Mouse (Mus musculus) urinary bladder, adult 18-20 months (tissue): Measurements from ENCODE around the gene Cftr.

ENCODE experiments used
- DNase-seq, 2 experiments: peaks; one replicate each; pipeline ENCODE4 v3.0.0; 2022; ENCODE audit warnings: low spot score in 2 of 2, mixed read lengths in 2 of 2

Gene Cftr

DNA sequence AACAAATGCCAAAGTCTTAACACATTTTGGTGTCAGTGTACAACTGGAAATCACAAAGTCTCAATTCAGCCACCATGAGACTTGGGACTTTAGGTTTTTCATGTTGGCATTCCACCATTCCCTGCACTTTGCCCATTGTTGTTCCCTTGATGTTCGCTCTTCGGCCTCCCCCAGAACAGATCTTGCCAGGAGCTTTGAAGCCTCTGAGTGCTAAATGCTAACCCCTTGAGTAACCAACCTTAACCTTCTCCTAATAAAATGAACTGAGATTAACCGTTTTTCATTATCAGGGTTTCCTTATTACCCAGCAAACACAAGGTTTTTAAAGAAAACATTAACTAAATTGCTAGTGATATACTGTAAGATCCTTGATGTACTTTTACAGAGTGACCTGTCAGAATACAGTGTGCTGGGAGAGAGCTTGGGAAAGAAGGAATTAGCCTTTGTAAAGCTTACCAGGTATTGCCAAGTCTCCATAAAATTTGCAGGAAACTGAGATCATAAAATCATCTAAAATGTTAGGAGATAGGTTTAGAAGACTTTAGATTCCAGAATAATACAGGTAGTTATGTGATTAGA lies 144.0 kb downstream of the Cftr start:
- no peak for DNase-seq

- no peak for DNase-seq
Observed at GRCm38 (mm10) chr6:18322950-18323349, 152.5 kb downstream of the Cftr start.

- DNase-seq, result no peak
Observed at GRCm38 (mm10) chr6:18335393-18335792, 164.9 kb downstream of the Cftr start.

GRCm38 (mm10) chr6:18338307-18338706 lies 167.8 kb downstream of the Cftr start:
- DNase-seq, result no peak

GRCm38 (mm10) chr6:18344272-18344671 lies 173.8 kb downstream of the Cftr start:
- DNase-seq, result no peak

DNA sequence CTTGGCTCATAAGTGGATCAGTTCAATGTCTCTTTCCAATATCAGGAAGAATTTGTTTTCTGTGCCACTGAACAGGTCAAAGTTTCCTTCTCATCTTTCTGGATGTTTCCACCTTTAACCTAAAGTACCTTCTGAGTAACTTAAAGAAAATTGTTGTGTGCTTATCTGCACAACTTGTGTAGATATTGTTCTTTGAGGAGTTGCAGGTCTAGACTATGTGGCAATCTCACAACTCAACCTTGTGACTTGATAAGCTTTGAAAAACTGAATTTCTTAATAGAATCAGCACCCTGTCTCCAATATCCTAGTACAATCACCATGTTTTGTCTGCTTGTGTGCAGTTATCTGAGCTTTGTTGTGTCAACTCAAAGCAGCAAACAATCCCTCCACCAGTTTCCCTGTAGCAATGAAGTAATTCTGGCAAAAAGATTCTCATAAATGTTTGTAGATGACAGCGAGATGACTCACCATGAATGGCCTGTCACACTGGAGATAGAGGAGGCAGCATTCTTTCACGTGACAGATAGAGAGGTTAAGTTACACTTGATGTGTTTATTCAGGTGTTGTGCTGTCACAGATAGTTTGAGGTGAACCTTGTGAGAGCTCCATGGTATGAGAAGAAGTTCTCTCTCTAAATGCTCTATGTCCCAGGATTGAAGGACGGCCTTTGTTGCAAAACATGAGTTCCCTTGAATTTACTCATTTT lies 178.8 kb downstream of the Cftr start:
- no peak for DNase-seq

GRCm38 (mm10) chr6:18360154-18360553 lies 189.7 kb downstream of the Cftr start:
- DNase-seq, result no peak

DNA sequence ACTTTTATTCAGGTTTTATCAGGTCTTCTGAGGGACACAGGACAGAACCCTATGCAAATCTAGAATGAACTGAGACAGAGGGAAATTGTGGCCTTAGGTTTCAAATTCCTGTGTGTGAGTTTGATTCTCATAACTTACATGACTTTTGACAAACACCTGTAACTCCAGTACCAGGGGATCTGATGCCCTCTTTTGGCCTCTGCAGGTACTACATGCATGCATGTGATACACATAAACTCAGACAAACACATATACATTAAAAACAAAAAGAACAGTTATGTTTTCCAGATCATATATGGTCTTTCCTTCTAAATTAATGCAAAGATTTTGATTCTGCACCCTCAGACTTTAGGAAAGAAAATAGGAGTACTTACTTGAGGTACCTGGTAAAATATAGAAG lies 190.5 kb downstream of the Cftr start:
- DNase-seq, result no peak

DNA sequence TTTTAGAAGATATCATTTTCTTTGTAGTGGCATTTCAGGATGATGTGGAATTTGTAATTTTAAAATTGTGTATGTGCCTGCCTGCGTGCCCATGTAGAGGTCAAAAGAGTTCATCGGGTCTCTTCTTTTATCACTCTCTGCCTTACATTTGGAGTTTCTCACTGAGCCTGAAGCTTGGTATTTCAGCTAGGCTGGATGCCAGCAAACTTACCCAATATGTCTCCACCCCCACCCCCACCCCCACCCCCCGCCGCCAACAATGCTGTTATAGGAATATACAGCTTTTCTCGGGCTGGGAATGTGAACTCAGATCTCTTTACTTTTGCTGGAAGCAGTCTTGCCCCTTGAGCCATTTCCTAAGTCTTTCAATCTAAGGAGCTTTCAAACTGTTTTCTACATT lies 191.7 kb downstream of the Cftr start:
- DNase-seq, result no peak

GRCm38 (mm10) chr6:18369054-18369453 lies 198.6 kb downstream of the Cftr start:
- DNase-seq, result no peak

GRCm38 (mm10) chr6:18369723-18370122 lies 199.2 kb downstream of the Cftr start:
- DNase-seq, result no peak
